Mouse (Mus musculus) liver, postnatal 0 days (tissue): ENCODE results near the gene Ccdc69. TPM values are rescaled to one million over a fixed set of nuclear protein-coding genes. Genes with fewer than 3 reads are reported as not detected.
A peak's percentile ranks its signal among the peaks of the same experiment; 100 is the strongest.

Experiments
- ATAC-seq: fragments of 200-750 bp; cut with Nextera tagmentation; 2 replicates; pipeline ENCODE4 v1.8.0; 2017; ENCODE audit warnings: mild to moderate bottlenecking, moderate library complexity
- DNase-seq: peaks from one replicate; pipeline ENCODE4 v3.0.0-alpha.2; 2016
- H3K27ac ChIP-seq: fragments of 300-500 bp; sonication (generic); 2 replicates; pipeline ENCODE4 v1.5.1; 2014; ENCODE audit warnings: antibody characterized with exemption, moderate library complexity, mild to moderate bottlenecking, low read depth
- H3K27me3 ChIP-seq: fragments of 300-500 bp; sonication (generic); 2 replicates; pipeline ENCODE4 v1.6.1; 2014; ENCODE audit warnings: low read length, control low read depth, mixed read lengths; ENCODE audit not compliant: insufficient read depth
- H3K36me3 ChIP-seq: fragments of 300-500 bp; sonication (generic); replicated peaks from 2 replicates; pipeline ENCODE4 v1.6.1; 2014; ENCODE audit warnings: mild to moderate bottlenecking, control low read depth, low read length, moderate library complexity, mixed read lengths; ENCODE audit not compliant: insufficient read depth
- H3K4me1 ChIP-seq: fragments of 300-500 bp; sonication (generic); 2 replicates; pipeline ENCODE4 v1.6.1; 2014; ENCODE audit warnings: antibody characterized with exemption, mild to moderate bottlenecking, control low read depth; ENCODE audit not compliant: insufficient read depth
- H3K4me2 ChIP-seq: fragments of 300-500 bp; sonication (generic); 2 replicates; pipeline ENCODE4 v1.6.1; 2014; ENCODE audit warnings: low read depth, mild to moderate bottlenecking, low read length, moderate library complexity, mixed read lengths
- H3K4me3 ChIP-seq: fragments of 300-500 bp; sonication (generic); 2 replicates; pipeline ENCODE4 v1.5.1; 2014; ENCODE audit warnings: low read depth, low read length
- H3K9ac ChIP-seq: fragments of 300-500 bp; sonication (generic); replicated peaks from 2 replicates; pipeline ENCODE4 v1.6.1; 2014; ENCODE audit warnings: mild to moderate bottlenecking, moderate library complexity
- H3K9me3 ChIP-seq: fragments of 300-500 bp; sonication (generic); 2 replicates; pipeline ENCODE4 v1.6.1; 2016; ENCODE audit warnings: mild to moderate bottlenecking, control low read depth, low read length, mixed read lengths
- CTCF ChIP-seq: sonication (generic); IDR thresholded peaks from 2 replicates; pipeline ENCODE4 v1.5.1; 2016; ENCODE audit warnings: antibody characterized with exemption, low read depth
- EP300 ChIP-seq: IDR thresholded peaks from 2 replicates; pipeline ENCODE4 v1.6.1; 2016; ENCODE audit warnings: antibody characterized with exemption, low read depth, mild to moderate bottlenecking
- WGBS: fragments of 180-500 bp; shearing (Covaris S2); extraction: QIAGEN DNeasy Blood & Tissue Kit; methylation state at CpG from one replicate; pipeline ENCODE4 v1.1.7; 2014; ENCODE audit not compliant: insufficient replicate concordance; 5-methylcytosine and 5-hydroxymethylcytosine counted together
- polyA plus RNA-seq: library from polyadenylated mRNA; unstranded; fragments of >200 nt; fragmentation: Nextera tagmentation; extraction: Ambion mirVana; gene quantifications from 2 replicates; pipeline ENCODE4 v1.2.1, GENCODE M21; 2015

Gene Ccdc69
- polyA plus RNA-seq, 1 experiment from 2014 or later = 1.3 TPM

GRCm38 (mm10) chr11:55027204-55027855, 50.6 kb downstream of the Ccdc69 start:
- Histone ChIP-seq H3K9ac (no peak overlapping the region), H3K9me3 (no peaks in the 10 kb centered on the region), H3K4me2 (0 out of 2 replicates have a peak overlapping the region, but pooled peaks have one; percentile 13), H3K27ac (peak overlapping the region; percentile 89), H3K36me3 (0 out of 2 replicates have a peak, but pooled peaks cover 2% of the 10 kb centered on the region), H3K27me3 (no peaks in the 10 kb centered on the region), H3K4me3 (no peak overlapping the region), H3K4me1 (peaks cover 61% of the 10 kb centered on the region)
- TF ChIP-seq CTCF = no peak
- no peak for TF ChIP-seq EP300
- WGBS = 69% methylated on average over 2 of the region's 2 CpGs
- DNase-seq (no peak), ATAC-seq (no peak)

GRCm38 (mm10) chr11:55025896-55026295, 52.0 kb downstream of the Ccdc69 start:
- Histone ChIP-seq H3K27me3 (no peaks in the 10 kb centered on the region), H3K36me3 (0 out of 2 replicates have a peak, but pooled peaks cover 2% of the 10 kb centered on the region), H3K9ac (no peak overlapping the region), H3K27ac (no peak overlapping the region), H3K4me1 (peaks cover 62% of the 10 kb centered on the region), H3K4me3 (no peak overlapping the region), H3K4me2 (no peak overlapping the region), H3K9me3 (no peaks in the 10 kb centered on the region)
- no peak for ATAC-seq
- no peak for DNase-seq
- 81% methylated on average over 4 of the region's 4 CpGs for WGBS
- TF ChIP-seq EP300 = no peak
- no peak for TF ChIP-seq CTCF

GRCm38 (mm10) chr11:55023583-55023982, 54.3 kb downstream of the Ccdc69 start:
- ATAC-seq (no peak), DNase-seq (no peak)
- H3K9ac ChIP-seq = 0 out of 2 replicates have a peak overlapping the region, but pooled peaks have one; percentile 41
- no peak overlapping the region for H3K4me3 ChIP-seq
- H3K36me3 ChIP-seq = peaks cover 13% of the 10 kb centered on the region
- H3K27me3 ChIP-seq = no peaks in the 10 kb centered on the region
- H3K4me1 ChIP-seq = peaks cover 72% of the 10 kb centered on the region
- H3K27ac ChIP-seq = peak overlapping the region; percentile 80
- WGBS = 74% methylated on average over 3 of the region's 3 CpGs
- H3K9me3 ChIP-seq = no peaks in the 10 kb centered on the region
- TF ChIP-seq EP300 (no peak), CTCF (no peak)
- peak overlapping the region; percentile 31 for H3K4me2 ChIP-seq

- H3K9ac ChIP-seq = peak overlapping the region; percentile 41; the same call in 1 of the 2 replicates
- peak; percentile 66 for ATAC-seq
- H3K4me2 ChIP-seq = peak overlapping the region; percentile 31
- H3K27me3 ChIP-seq = no peaks in the 10 kb centered on the region
- peak overlapping the region; percentile 80 for H3K27ac ChIP-seq
- peaks cover 71% of the 10 kb centered on the region for H3K4me1 ChIP-seq
- H3K9me3 ChIP-seq = no peaks in the 10 kb centered on the region
- WGBS = 14% methylated on average over 10 of the region's 10 CpGs
- TF ChIP-seq EP300 (peak; percentile 20; the same call in 1 of the 2 replicates), CTCF (no peak)
- peak; percentile 79 for DNase-seq
- peaks cover 14% of the 10 kb centered on the region for H3K36me3 ChIP-seq
- H3K4me3 ChIP-seq = no peak overlapping the region
Observed at GRCm38 (mm10) chr11:55023049-55023564, 54.8 kb downstream of the Ccdc69 start.

- ATAC-seq = peak; percentile 28
- Histone ChIP-seq H3K36me3 (peaks cover 17% of the 10 kb centered on the region), H3K4me2 (peak overlapping the region; percentile 31), H3K9ac (no peak overlapping the region; the same call in 1 of the 2 replicates), H3K9me3 (no peaks in the 10 kb centered on the region), H3K4me1 (peaks cover 65% of the 10 kb centered on the region), H3K27ac (peak overlapping the region; percentile 80), H3K27me3 (no peaks in the 10 kb centered on the region), H3K4me3 (no peak overlapping the region)
- 35% methylated on average over 5 of the region's 5 CpGs for WGBS
- DNase-seq = no peak
- TF ChIP-seq CTCF (no peak), EP300 (no peak)
Observed at GRCm38 (mm10) chr11:55022508-55022907, 55.4 kb downstream of the Ccdc69 start.

GRCm38 (mm10) chr11:55021859-55022258, 56.1 kb downstream of the Ccdc69 start:
- Histone ChIP-seq H3K4me3 (no peak overlapping the region), H3K27ac (peak overlapping the region; percentile 80), H3K9me3 (no peaks in the 10 kb centered on the region), H3K27me3 (no peaks in the 10 kb centered on the region), H3K4me2 (no peak overlapping the region), H3K4me1 (peaks cover 59% of the 10 kb centered on the region), H3K9ac (no peak overlapping the region), H3K36me3 (peaks cover 17% of the 10 kb centered on the region)
- ATAC-seq = no peak
- no peak for DNase-seq
- WGBS = 64% methylated on average over 6 of the region's 6 CpGs
- TF ChIP-seq EP300 (no peak), CTCF (no peak)
